Mouse (Mus musculus): ENCODE results near the gene Dop1a. TPM values are rescaled to one million over a fixed set of nuclear protein-coding genes. Genes with fewer than 3 reads are reported as not detected.

Dop1a gene
- polyA plus RNA-seq, 1 experiment from 2014 or later = 28.7 TPM

GRCm38 (mm10) chr9:86482236-86482635 is 15.3 kb downstream of the Dop1a start:
- Histone ChIP-seq H3K27me3 (replicated peaks; ENCODE audit: control insufficient read depth, insufficient read depth, low read length) (no peaks in the 10 kb centered on the region), H3K4me2 (ENCODE audit: low read length) (no peak overlapping the region), H3K9me3 (ENCODE audit: control insufficient read depth, low read length) (no peaks in the 10 kb centered on the region), H3K36me3 (ENCODE audit: control insufficient read depth, insufficient read depth, low read length) (no peaks in the 10 kb centered on the region), H3K27ac (ENCODE audit: low read depth, low read length) (no peak overlapping the region), H3K4me1 (ENCODE audit: control insufficient read depth, insufficient read depth, low read depth, low read length) (no peaks in the 10 kb centered on the region), H3K4me3 (ENCODE audit: low read length) (no peak overlapping the region), H3K9ac (ENCODE audit: low read depth, low read length) (no peak overlapping the region)
- ATAC-seq = no peak
- 89% methylated on average over 1 of the region's 1 CpGs for WGBS

- WGBS = 82% methylated on average over 2 of the region's 2 CpGs
- no peak overlapping the region for H3K4me3 ChIP-seq (ENCODE audit: low read length)
Observed at GRCm38 (mm10) chr9:86491740-86492139, 24.8 kb downstream of the Dop1a start.

GRCm38 (mm10) chr9:86496261-86496660 is 29.3 kb downstream of the Dop1a start:
- H3K4me2 ChIP-seq (ENCODE audit: low read length) = no peak overlapping the region
- H3K9ac ChIP-seq (ENCODE audit: low read depth, low read length) = no peak overlapping the region
- ATAC-seq = no peak
- H3K27me3 ChIP-seq (replicated peaks; ENCODE audit: control insufficient read depth, insufficient read depth, low read length) = no peaks in the 10 kb centered on the region
- H3K36me3 ChIP-seq (ENCODE audit: control insufficient read depth, insufficient read depth, low read length) = peaks cover 17% of the 10 kb centered on the region
- no peak overlapping the region for H3K4me3 ChIP-seq (ENCODE audit: low read length)
- no peaks in the 10 kb centered on the region for H3K9me3 ChIP-seq (ENCODE audit: control insufficient read depth, low read length)
- no peaks in the 10 kb centered on the region for H3K4me1 ChIP-seq (ENCODE audit: control insufficient read depth, insufficient read depth, low read depth, low read length)
- 94% methylated on average over 4 of the region's 4 CpGs for WGBS
- H3K27ac ChIP-seq (ENCODE audit: low read depth, low read length) = no peak overlapping the region

More at GRCm38 (mm10) chr9:86491740-86492139, 24.8 kb downstream of the Dop1a start:
- no peaks in the 10 kb centered on the region for H3K9me3 ChIP-seq (ENCODE audit: control insufficient read depth, low read length)
- no peak for ATAC-seq
- H3K36me3 ChIP-seq (ENCODE audit: control insufficient read depth, insufficient read depth, low read length) = peaks cover 8% of the 10 kb centered on the region
- H3K4me2 ChIP-seq (ENCODE audit: low read length) = no peak overlapping the region
- no peak overlapping the region for H3K9ac ChIP-seq (ENCODE audit: low read depth, low read length)
- H3K27ac ChIP-seq (ENCODE audit: low read depth, low read length) = no peak overlapping the region
- no peaks in the 10 kb centered on the region for H3K27me3 ChIP-seq (replicated peaks; ENCODE audit: control insufficient read depth, insufficient read depth, low read length)
- H3K4me1 ChIP-seq (ENCODE audit: control insufficient read depth, insufficient read depth, low read depth, low read length) = no peaks in the 10 kb centered on the region

GRCm38 (mm10) chr9:86499083-86499482 is 32.1 kb downstream of the Dop1a start:
- Histone ChIP-seq H3K36me3 (ENCODE audit: control insufficient read depth, insufficient read depth, low read length) (peaks cover 19% of the 10 kb centered on the region), H3K4me3 (ENCODE audit: low read length) (no peak overlapping the region), H3K9ac (ENCODE audit: low read depth, low read length) (no peak overlapping the region), H3K27ac (ENCODE audit: low read depth, low read length) (no peak overlapping the region), H3K4me2 (ENCODE audit: low read length) (no peak overlapping the region), H3K27me3 (replicated peaks; ENCODE audit: control insufficient read depth, insufficient read depth, low read length) (no peaks in the 10 kb centered on the region), H3K4me1 (ENCODE audit: control insufficient read depth, insufficient read depth, low read depth, low read length) (no peaks in the 10 kb centered on the region), H3K9me3 (ENCODE audit: control insufficient read depth, low read length) (no peaks in the 10 kb centered on the region)
- WGBS = 94% methylated on average over 3 of the region's 3 CpGs
- no peak for ATAC-seq

- H3K4me2 ChIP-seq (ENCODE audit: low read length) = no peak overlapping the region
- no peaks in the 10 kb centered on the region for H3K4me1 ChIP-seq (ENCODE audit: control insufficient read depth, insufficient read depth, low read depth, low read length)
- no peak overlapping the region for H3K4me3 ChIP-seq (ENCODE audit: low read length)
- WGBS = 88% methylated on average over 4 of the region's 4 CpGs
- no peak overlapping the region for H3K27ac ChIP-seq (ENCODE audit: low read depth, low read length)
- H3K9me3 ChIP-seq (ENCODE audit: control insufficient read depth, low read length) = no peaks in the 10 kb centered on the region
- no peaks in the 10 kb centered on the region for H3K27me3 ChIP-seq (replicated peaks; ENCODE audit: control insufficient read depth, insufficient read depth, low read length)
- H3K36me3 ChIP-seq (ENCODE audit: control insufficient read depth, insufficient read depth, low read length) = peaks cover 14% of the 10 kb centered on the region
- H3K9ac ChIP-seq (ENCODE audit: low read depth, low read length) = no peak overlapping the region
- no peak for ATAC-seq
Observed at GRCm38 (mm10) chr9:86507437-86507836, 40.5 kb downstream of the Dop1a start.

- Histone ChIP-seq H3K36me3 (ENCODE audit: control insufficient read depth, insufficient read depth, low read length) (peaks cover 24% of the 10 kb centered on the region), H3K27me3 (replicated peaks; ENCODE audit: control insufficient read depth, insufficient read depth, low read length) (no peaks in the 10 kb centered on the region), H3K4me3 (ENCODE audit: low read length) (no peak overlapping the region), H3K4me2 (ENCODE audit: low read length) (no peak overlapping the region), H3K4me1 (ENCODE audit: control insufficient read depth, insufficient read depth, low read depth, low read length) (no peaks in the 10 kb centered on the region), H3K27ac (ENCODE audit: low read depth, low read length) (no peak overlapping the region), H3K9ac (ENCODE audit: low read depth, low read length) (no peak overlapping the region), H3K9me3 (ENCODE audit: control insufficient read depth, low read length) (no peaks in the 10 kb centered on the region)
- ATAC-seq = no peak
- 64% methylated on average over 5 of the region's 5 CpGs for WGBS
Observed at GRCm38 (mm10) chr9:86513733-86514132, 46.8 kb downstream of the Dop1a start.

- 89% methylated on average over 3 of the region's 3 CpGs for WGBS
- H3K27me3 ChIP-seq (replicated peaks; ENCODE audit: control insufficient read depth, insufficient read depth, low read length) = no peaks in the 10 kb centered on the region
- H3K4me1 ChIP-seq (ENCODE audit: control insufficient read depth, insufficient read depth, low read depth, low read length) = no peaks in the 10 kb centered on the region
- H3K9ac ChIP-seq (ENCODE audit: low read depth, low read length) = no peak overlapping the region
- H3K27ac ChIP-seq (ENCODE audit: low read depth, low read length) = no peak overlapping the region
- H3K4me3 ChIP-seq (ENCODE audit: low read length) = no peak overlapping the region
- no peak overlapping the region for H3K4me2 ChIP-seq (ENCODE audit: low read length)
- peaks cover 24% of the 10 kb centered on the region for H3K36me3 ChIP-seq (ENCODE audit: control insufficient read depth, insufficient read depth, low read length)
- H3K9me3 ChIP-seq (ENCODE audit: control insufficient read depth, low read length) = no peaks in the 10 kb centered on the region
- ATAC-seq = no peak
Observed at GRCm38 (mm10) chr9:86514390-86514789, 47.4 kb downstream of the Dop1a start.

GRCm38 (mm10) chr9:86514798-86515197 is 47.8 kb downstream of the Dop1a start:
- no peak overlapping the region for H3K27ac ChIP-seq (ENCODE audit: low read depth, low read length)
- no peak overlapping the region for H3K9ac ChIP-seq (ENCODE audit: low read depth, low read length)
- no peaks in the 10 kb centered on the region for H3K4me1 ChIP-seq (ENCODE audit: control insufficient read depth, insufficient read depth, low read depth, low read length)
- H3K9me3 ChIP-seq (ENCODE audit: control insufficient read depth, low read length) = no peaks in the 10 kb centered on the region
- 96% methylated on average over 4 of the region's 4 CpGs for WGBS
- no peak for ATAC-seq
- H3K36me3 ChIP-seq (ENCODE audit: control insufficient read depth, insufficient read depth, low read length) = peaks cover 26% of the 10 kb centered on the region
- H3K4me2 ChIP-seq (ENCODE audit: low read length) = no peak overlapping the region
- H3K27me3 ChIP-seq (replicated peaks; ENCODE audit: control insufficient read depth, insufficient read depth, low read length) = no peaks in the 10 kb centered on the region
- H3K4me3 ChIP-seq (ENCODE audit: low read length) = no peak overlapping the region

- H3K9me3 ChIP-seq (ENCODE audit: control insufficient read depth, low read length) = no peaks in the 10 kb centered on the region
- H3K36me3 ChIP-seq (ENCODE audit: control insufficient read depth, insufficient read depth, low read length) = peaks cover 26% of the 10 kb centered on the region
- H3K4me2 ChIP-seq (ENCODE audit: low read length) = no peak overlapping the region
- no peaks in the 10 kb centered on the region for H3K4me1 ChIP-seq (ENCODE audit: control insufficient read depth, insufficient read depth, low read depth, low read length)
- ATAC-seq = no peak
- no peak overlapping the region for H3K4me3 ChIP-seq (ENCODE audit: low read length)
- no peak overlapping the region for H3K9ac ChIP-seq (ENCODE audit: low read depth, low read length)
- H3K27ac ChIP-seq (ENCODE audit: low read depth, low read length) = no peak overlapping the region
- no peaks in the 10 kb centered on the region for H3K27me3 ChIP-seq (replicated peaks; ENCODE audit: control insufficient read depth, insufficient read depth, low read length)
Observed at GRCm38 (mm10) chr9:86522335-86522734, 55.4 kb downstream of the Dop1a start.

GRCm38 (mm10) chr9:86525600-86525999 is 58.6 kb downstream of the Dop1a start:
- WGBS = 59% methylated on average over 2 of the region's 2 CpGs
- Histone ChIP-seq H3K9ac (ENCODE audit: low read depth, low read length) (no peak overlapping the region), H3K4me2 (ENCODE audit: low read length) (no peak overlapping the region), H3K9me3 (ENCODE audit: control insufficient read depth, low read length) (no peaks in the 10 kb centered on the region), H3K27me3 (replicated peaks; ENCODE audit: control insufficient read depth, insufficient read depth, low read length) (no peaks in the 10 kb centered on the region), H3K36me3 (ENCODE audit: control insufficient read depth, insufficient read depth, low read length) (peaks cover 26% of the 10 kb centered on the region), H3K4me1 (ENCODE audit: control insufficient read depth, insufficient read depth, low read depth, low read length) (no peaks in the 10 kb centered on the region), H3K4me3 (ENCODE audit: low read length) (no peak overlapping the region), H3K27ac (ENCODE audit: low read depth, low read length) (no peak overlapping the region)
- ATAC-seq = no peak
